Mouse (Mus musculus): ENCODE measurements around the gene Tex2. TPM values are rescaled to one million over a fixed set of nuclear protein-coding genes. Genes with fewer than 3 reads are reported as not detected.

The Tex2 gene
- total and polyA plus RNA-seq, 3 experiments: 4.0 to 5.0 (median 4.5) TPM

GRCm38 (mm10) chr11:106461145-106461932 is 151.9 kb downstream of the Tex2 start:
- Histone ChIP-seq H3K4me1 (ENCODE audit: control insufficient read depth in 1 of 2, insufficient read depth in 2 of 2) (peaks cover 2 to 60% of the 10 kb centered on the region in 2 experiments; a peak in 3 of 4 replicates), H3K4me3 (replicated peaks in 1 of 3; ENCODE audit: low read depth in 2 of 3, low read length in 2 of 3, poor library complexity in 1 of 3) (no peak overlapping the region), H3K9me3 (replicated peaks; ENCODE audit: low read length) (no peaks in the 10 kb centered on the region), H3K9ac (ENCODE audit: insufficient read depth, low read depth) (peak overlapping the region; percentile 66; the same call in 1 of the 2 replicates), H3K27me3 (replicated peaks) (no peaks in the 10 kb centered on the region), H3K4me2 (ENCODE audit: insufficient read depth, low read depth, poor library complexity, severe bottlenecking) (peak overlapping the region; percentile 87), H3K36me3 (replicated peaks in 1 of 2; ENCODE audit: control insufficient read depth in 1 of 2, insufficient read depth in 1 of 2, low read length in 1 of 2) (peaks cover 17 to 20% of the 10 kb centered on the region in 2 experiments), H3K79me2 (replicated peaks; ENCODE audit: control insufficient read depth, extremely low read depth, insufficient read depth, poor library complexity, severe bottlenecking) (peaks cover 90% of the 10 kb centered on the region), H3K27ac (ENCODE audit: insufficient read depth, low read depth) (no peak overlapping the region)
- TF ChIP-seq CHD1 (IDR thresholded peaks at IDR 0.05; ENCODE audit: low read depth, low read length): 0 out of 2 replicates have a peak, but pooled peaks have one; percentile 11
- no peak for TF ChIP-seq PAX5 (IDR thresholded peaks at IDR 0.05; ENCODE audit: low read length)
- dilution Hi-C loops (cut with MboI; ENCODE audit: extremely low pct_ligation_motif_present, extremely low pct_unique_long_range_greater_than_20kb, low sequenced_read_pairs) (no loop called here), in situ Hi-C loops (cut with MboI; ENCODE audit: low pct_ligation_motif_present, low pct_unique_long_range_greater_than_20kb, low sequenced_read_pairs) (no loop called here)
- no peak for DNase-seq (ENCODE audit: extremely low read depth)

- Histone ChIP-seq H3K79me2 (replicated peaks; ENCODE audit: control insufficient read depth, extremely low read depth, insufficient read depth, poor library complexity, severe bottlenecking) (peaks cover 88% of the 10 kb centered on the region), H3K9ac (ENCODE audit: insufficient read depth, low read depth) (no peak overlapping the region), H3K4me2 (ENCODE audit: insufficient read depth, low read depth, poor library complexity, severe bottlenecking) (no peak overlapping the region), H3K27me3 (replicated peaks) (no peaks in the 10 kb centered on the region), H3K9me3 (replicated peaks; ENCODE audit: low read length) (no peaks in the 10 kb centered on the region), H3K36me3 (replicated peaks in 1 of 2; ENCODE audit: control insufficient read depth in 1 of 2, insufficient read depth in 1 of 2, low read length in 1 of 2) (peaks cover 20 to 23% of the 10 kb centered on the region in 2 experiments), H3K27ac (ENCODE audit: insufficient read depth, low read depth) (no peak overlapping the region), H3K4me3 (replicated peaks in 1 of 3; ENCODE audit: low read depth in 2 of 3, low read length in 2 of 3, poor library complexity in 1 of 3) (no peak overlapping the region), H3K4me1 (ENCODE audit: control insufficient read depth in 1 of 2, insufficient read depth in 2 of 2) (peaks cover 2 to 53% of the 10 kb centered on the region in 2 experiments; a peak in 3 of 4 replicates)
- dilution Hi-C loops (cut with MboI; ENCODE audit: extremely low pct_ligation_motif_present, extremely low pct_unique_long_range_greater_than_20kb, low sequenced_read_pairs) (no loop called here), in situ Hi-C loops (cut with MboI; ENCODE audit: low pct_ligation_motif_present, low pct_unique_long_range_greater_than_20kb, low sequenced_read_pairs) (no loop called here)
- TF ChIP-seq ETS1 (conservative IDR thresholded peaks at IDR 0.05; ENCODE audit: low read depth, low read length): no peak
- TF ChIP-seq NELFE (IDR thresholded peaks at IDR 0.05; ENCODE audit: low read depth, low read length): no peak
- no peak for TF ChIP-seq E2F4 (IDR thresholded peaks at IDR 0.05; ENCODE audit: insufficient replicate concordance, low read depth, low read length)
- no peak for TF ChIP-seq JUND (conservative IDR thresholded peaks at IDR 0.05; ENCODE audit: low read depth, low read length)
- TF ChIP-seq CHD1 (IDR thresholded peaks at IDR 0.05; ENCODE audit: low read depth, low read length): no peak
- no peak for TF ChIP-seq MXI1 (IDR thresholded peaks at IDR 0.05; ENCODE audit: low read depth, low read length)
- no peak for TF ChIP-seq ZC3H11A (IDR thresholded peaks at IDR 0.05; ENCODE audit: low read depth, low read length)
- TF ChIP-seq UBTF (IDR thresholded peaks at IDR 0.05; ENCODE audit: low read depth, low read length): no peak
- no peak for TF ChIP-seq MEF2A (IDR thresholded peaks at IDR 0.05; ENCODE audit: borderline replicate concordance, low read depth, low read length)
- no peak for TF ChIP-seq JUN (IDR thresholded peaks at IDR 0.05; ENCODE audit: insufficient read depth, low read depth, low read length)
- no peak for TF ChIP-seq USF1 (IDR thresholded peaks at IDR 0.05; ENCODE audit: low read depth, low read length)
- TF ChIP-seq ZKSCAN1 (IDR thresholded peaks at IDR 0.05; ENCODE audit: borderline replicate concordance, low read depth, low read length): no peak
- no peak for TF ChIP-seq TBP (conservative IDR thresholded peaks at IDR 0.05; ENCODE audit: low read depth, low read length)
- TF ChIP-seq SMC3 (IDR thresholded peaks at IDR 0.05; ENCODE audit: low read depth, low read length): no peak
- no peak for TF ChIP-seq POLR2AphosphoS2 (IDR thresholded peaks at IDR 0.05; ENCODE audit: low read depth, low read length)
- TF ChIP-seq CHD2 (IDR thresholded peaks at IDR 0.05; ENCODE audit: low read length): no peak
- TF ChIP-seq POLR2A (IDR thresholded peaks at IDR 0.05; ENCODE audit: low read depth, low read length): no peak
- TF ChIP-seq IRF4 (IDR thresholded peaks at IDR 0.05; ENCODE audit: low read depth, low read length): no peak
- TF ChIP-seq SIN3A (IDR thresholded peaks at IDR 0.05; ENCODE audit: low read length): no peak
- TF ChIP-seq EP300 (IDR thresholded peaks at IDR 0.05; ENCODE audit: low read length): no peak
- DNase-seq (ENCODE audit: extremely low read depth): no peak
Measured at GRCm38 (mm10) chr11:106460671-106461070, 152.6 kb downstream of the Tex2 start.

All from CH12.LX (cell line).